Mouse (Mus musculus) erythroblast, embryonic 14.5 days (primary cell): Measurements from ENCODE around the gene Arhgdib. TPM values are rescaled to one million over a fixed set of nuclear protein-coding genes. Genes with fewer than 3 reads are reported as not detected.
"Not testable (repeated sequence)": the region's sequence is repeated elsewhere in the genome, so short reads cannot be mapped to it uniquely, and the experiment has no call there.

Experiments
- H3K27me3 ChIP-seq: 2 replicates; pipeline ENCODE4 v1.6.1; 2012; ENCODE audit warnings: inconsistent platforms; ENCODE audit not compliant: control insufficient read depth
- H3K36me3 ChIP-seq: 2 replicates; pipeline ENCODE4 v1.6.1; 2012; ENCODE audit warnings: mild to moderate bottlenecking, inconsistent platforms; ENCODE audit not compliant: control insufficient read depth
- H3K4me1 ChIP-seq: 2 replicates; pipeline ENCODE4 v1.6.1; 2012; ENCODE audit warnings: inconsistent platforms; ENCODE audit not compliant: control insufficient read depth
- H3K4me3 ChIP-seq: replicated peaks from 2 replicates; pipeline ENCODE3; 2012; ENCODE audit warnings: moderate library complexity, mild to moderate bottlenecking, inconsistent platforms
- H3K9me3 ChIP-seq: 2 replicates; pipeline ENCODE4 v1.6.1; 2012; ENCODE audit warnings: low read length, inconsistent platforms, mixed read lengths; ENCODE audit not compliant: control insufficient read depth
- GATA1 ChIP-seq: IDR thresholded peaks from 2 replicates; pipeline ENCODE4 v1.6.1; 2012; ENCODE audit warnings: low read length, inconsistent platforms, mixed read lengths
- TAL1 ChIP-seq: IDR thresholded peaks from 3 replicates; pipeline ENCODE4 v1.6.1; 2012; ENCODE audit warnings: low read length, inconsistent platforms, mixed read lengths
- polyA plus RNA-seq: library from polyadenylated mRNA; stranded (reverse); fragments of >175 nt; gene quantifications from 2 replicates; pipeline ENCODE4 v1.2.3, GENCODE M21; 2012

Arhgdib gene
- polyA plus RNA-seq, 1 experiment, result 0.49 TPM

GRCm38 (mm10) chr6:136898954-136899353, 42.7 kb downstream of the Arhgdib start:
- H3K9me3 ChIP-seq, result no peaks in the 10 kb centered on the region
- no peak overlapping the region for H3K4me3 ChIP-seq
- H3K27me3 ChIP-seq, result no peaks in the 10 kb centered on the region
- no peaks in the 10 kb centered on the region for H3K36me3 ChIP-seq
- TF ChIP-seq GATA1, result no peak
- no peak for TF ChIP-seq TAL1
- no peaks in the 10 kb centered on the region for H3K4me1 ChIP-seq

- Histone ChIP-seq H3K36me3 (no peaks in the 10 kb centered on the region), H3K27me3 (no peaks in the 10 kb centered on the region), H3K4me1 (no peaks in the 10 kb centered on the region), H3K4me3 (no peak overlapping the region), H3K9me3 (no peaks in the 10 kb centered on the region)
- TF ChIP-seq GATA1, result no peak
- TF ChIP-seq TAL1, result no peak
Measured at GRCm38 (mm10) chr6:136898222-136898621, 43.5 kb downstream of the Arhgdib start.

DNA sequence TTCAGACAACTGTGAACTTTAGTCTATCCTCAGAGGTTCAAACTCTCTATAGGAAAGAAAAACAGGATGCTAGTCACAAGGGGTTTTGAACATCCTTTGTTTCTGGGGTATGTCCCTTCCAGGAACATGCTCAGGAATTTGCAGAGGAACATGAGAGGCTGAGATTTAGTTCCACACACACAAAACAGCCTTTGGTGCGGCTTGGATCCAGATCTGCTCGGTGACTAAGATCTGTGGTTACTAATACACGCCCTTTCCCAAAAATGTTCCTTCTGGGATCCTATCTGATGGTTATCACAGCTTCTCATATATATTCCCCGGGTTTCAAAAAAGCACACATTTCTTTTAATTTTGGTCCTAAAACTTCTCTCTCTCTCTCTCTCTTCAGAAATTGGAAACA, 43.9 kb downstream of the Arhgdib start:
- no peaks in the 10 kb centered on the region for H3K9me3 ChIP-seq
- no peak overlapping the region for H3K4me3 ChIP-seq
- H3K27me3 ChIP-seq, result no peaks in the 10 kb centered on the region
- TF ChIP-seq TAL1 (no peak), GATA1 (no peak)
- H3K4me1 ChIP-seq, result no peaks in the 10 kb centered on the region
- no peaks in the 10 kb centered on the region for H3K36me3 ChIP-seq

GRCm38 (mm10) chr6:136894532-136895339, 47.0 kb downstream of the Arhgdib start:
- TF ChIP-seq TAL1, result no peak
- no peak for TF ChIP-seq GATA1
- Histone ChIP-seq H3K27me3 (no peaks in the 10 kb centered on the region), H3K36me3 (no peaks in the 10 kb centered on the region), H3K4me1 (peaks cover 2% of the 10 kb centered on the region; the same call in 1 of the 2 replicates), H3K4me3 (no peak overlapping the region), H3K9me3 (no peaks in the 10 kb centered on the region)

DNA sequence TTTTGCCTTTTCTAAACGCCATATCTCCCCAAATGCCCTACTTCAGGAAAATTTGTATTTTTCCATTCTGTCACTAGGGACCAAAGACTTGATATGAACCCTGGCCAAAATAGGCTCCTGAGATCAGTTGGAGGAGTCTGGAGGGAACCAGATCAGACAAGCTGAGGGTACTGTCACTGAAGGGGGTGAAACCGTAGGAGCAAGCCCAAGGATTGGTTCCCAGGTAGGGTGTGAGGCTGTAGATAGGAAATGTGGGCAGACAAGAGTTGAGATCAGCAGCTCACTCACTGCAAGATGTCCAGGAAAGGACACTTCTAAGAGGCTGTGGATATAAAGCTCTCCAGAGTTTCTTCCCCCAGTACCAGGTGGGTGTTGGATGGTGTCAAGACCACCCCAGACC, 49.7 kb downstream of the Arhgdib start:
- no peak for TF ChIP-seq TAL1
- no peak for TF ChIP-seq GATA1
- H3K4me1 ChIP-seq, result peaks cover 2% of the 10 kb centered on the region; the same call in 1 of the 2 replicates
- no peaks in the 10 kb centered on the region for H3K36me3 ChIP-seq
- no peak overlapping the region for H3K4me3 ChIP-seq
- H3K27me3 ChIP-seq, result no peaks in the 10 kb centered on the region
- H3K9me3 ChIP-seq, result no peaks in the 10 kb centered on the region

GRCm38 (mm10) chr6:136889554-136889953, 52.1 kb downstream of the Arhgdib start:
- no peaks in the 10 kb centered on the region for H3K27me3 ChIP-seq
- no peak for TF ChIP-seq TAL1
- no peak for TF ChIP-seq GATA1
- H3K4me3 ChIP-seq, result no peak overlapping the region
- H3K4me1 ChIP-seq, result peaks cover 2% of the 10 kb centered on the region; the same call in 1 of the 2 replicates
- no peaks in the 10 kb centered on the region for H3K9me3 ChIP-seq
- no peaks in the 10 kb centered on the region for H3K36me3 ChIP-seq

GRCm38 (mm10) chr6:136889067-136889466, 52.6 kb downstream of the Arhgdib start:
- H3K4me1 ChIP-seq, result peaks cover 2% of the 10 kb centered on the region; the same call in 1 of the 2 replicates
- no peak overlapping the region for H3K4me3 ChIP-seq
- no peaks in the 10 kb centered on the region for H3K36me3 ChIP-seq
- TF ChIP-seq TAL1 (no peak), GATA1 (no peak)
- no peaks in the 10 kb centered on the region for H3K9me3 ChIP-seq
- H3K27me3 ChIP-seq, result no peaks in the 10 kb centered on the region

DNA sequence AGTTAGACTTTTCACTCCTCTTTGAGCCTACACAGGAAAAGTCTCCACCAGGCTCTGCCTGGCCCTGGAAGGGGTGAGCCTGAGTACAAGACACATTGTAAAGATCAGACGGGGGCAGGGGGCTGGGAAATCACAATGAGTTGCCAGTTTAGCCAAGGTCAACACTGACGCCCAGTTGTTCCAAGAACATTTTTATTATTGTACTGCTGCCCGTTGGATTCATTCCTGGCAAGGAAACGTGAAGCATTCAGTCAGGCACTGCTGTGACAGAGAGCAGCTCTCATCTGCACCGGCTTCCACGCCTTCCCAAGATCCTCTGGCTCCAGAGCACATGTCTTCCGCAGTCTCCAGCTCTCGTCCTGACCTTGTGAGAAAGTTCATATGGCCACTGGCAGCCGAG, 53.8 kb downstream of the Arhgdib start:
- peaks cover 2% of the 10 kb centered on the region; the same call in 1 of the 2 replicates for H3K4me1 ChIP-seq
- TF ChIP-seq TAL1 (no peak), GATA1 (no peak)
- no peaks in the 10 kb centered on the region for H3K36me3 ChIP-seq
- no peaks in the 10 kb centered on the region for H3K27me3 ChIP-seq
- no peaks in the 10 kb centered on the region for H3K9me3 ChIP-seq
- H3K4me3 ChIP-seq, result no peak overlapping the region

- not testable (repeated sequence) for H3K4me1 ChIP-seq, H3K36me3 ChIP-seq, H3K9me3 ChIP-seq, H3K27me3 ChIP-seq, H3K4me3 ChIP-seq
Measured at GRCm38 (mm10) chr6:136884766-136885165, 56.9 kb downstream of the Arhgdib start.

DNA sequence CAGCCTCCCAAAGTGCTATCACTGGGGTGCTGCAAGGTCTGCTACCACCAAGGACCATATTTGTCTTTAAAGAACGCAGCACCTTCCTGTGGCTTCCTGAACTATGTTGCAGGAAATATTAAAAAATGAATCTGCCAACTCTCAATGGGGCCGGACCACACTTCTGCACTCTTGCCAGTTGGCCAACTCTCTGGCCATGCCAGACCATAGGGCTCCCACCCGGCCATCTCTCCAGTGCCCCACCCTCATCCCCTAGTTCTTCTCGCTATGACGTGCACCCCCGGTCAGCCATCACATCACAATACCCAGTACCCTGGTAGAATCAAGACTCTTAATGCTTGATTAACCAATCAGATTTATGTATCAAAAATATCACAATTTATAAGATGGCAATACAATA, 57.7 kb downstream of the Arhgdib start:
- no peaks in the 10 kb centered on the region for H3K4me1 ChIP-seq
- H3K36me3 ChIP-seq, result no peaks in the 10 kb centered on the region
- no peaks in the 10 kb centered on the region for H3K27me3 ChIP-seq
- no peak overlapping the region for H3K4me3 ChIP-seq
- TF ChIP-seq GATA1 (no peak), TAL1 (no peak)
- H3K9me3 ChIP-seq, result no peaks in the 10 kb centered on the region
